ENCODE assay signal across 14 mouse cellular contexts in the genomic region with DNA sequence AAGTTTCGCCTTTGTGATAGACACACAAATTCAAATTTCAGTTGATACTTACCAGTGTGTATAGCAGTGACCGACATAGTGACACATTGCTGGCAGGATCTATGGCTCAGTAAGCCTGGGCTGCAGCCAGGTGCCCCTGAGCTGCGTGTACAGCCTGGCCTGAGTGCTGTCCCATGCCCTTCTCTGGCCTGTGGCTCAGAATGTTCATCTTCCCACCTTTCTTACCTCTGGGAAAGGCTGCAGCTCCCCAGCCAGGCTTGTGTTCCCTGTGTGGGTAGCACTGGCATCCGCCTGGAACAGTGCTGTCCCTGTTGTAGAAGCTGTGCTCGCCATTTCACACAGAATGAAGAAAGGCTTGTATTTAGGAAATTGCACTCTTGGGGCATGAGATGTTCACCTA.
DNase-seq lines count a peak whose midpoint lies in the region; ATAC-seq and TF ChIP-seq lines count a peak whose summit lies in the region.
"Had no signal": no experiment of that assay in that cellular context is flagged by ENCODE, and none has a peak within 500 bp of the region (broad histone marks: within the 10 kb centered on the region; RNA-seq: fewer than 3 reads in every experiment).

No protein-coding gene starts in this region.

- H3K4me3 ChIP-seq in embryonic facial prominence, embryonic 13.5 days = no peak overlapping the region
- no peak overlapping the region for H3K4me3 ChIP-seq in embryonic facial prominence, embryonic 10.5 days
- no peak overlapping the region for H3K4me3 ChIP-seq in layer of hippocampus, adult 2 months
- no peak overlapping the region for H3K4me3 ChIP-seq in olfactory bulb, adult 2 months (ENCODE audit: insufficient read depth, low read depth, low read length)

- no peak for DNase-seq in embryonic facial prominence, embryonic 10.5 days (ENCODE audit: low spot score)
- no peak for DNase-seq in layer of hippocampus, adult 2 months (ENCODE audit: low spot score in 2 of 2)
- DNase-seq in layer of hippocampus, adult 9-10 months (ENCODE audit: low spot score) = no peak
- peak; percentile 68 for DNase-seq in cerebellum, adult 11-12 months
- no peak for DNase-seq in embryo, embryonic 9.5 days (ENCODE audit: extremely low spot score)
- no peak for DNase-seq in spleen, postnatal 4 days (ENCODE audit: low spot score in 2 of 2)
- DNase-seq: adrenal gland, postnatal 36 days; gastrocnemius, postnatal 36 days; right cerebral cortex, postnatal 4 days had no signal

- TF ChIP-seq CTCF in layer of hippocampus, adult 2 months (conservative IDR thresholded peaks at IDR 0.05) = no peak
- TF ChIP-seq CTCF in olfactory bulb, adult 2 months (IDR thresholded peaks at IDR 0.05; ENCODE audit: insufficient read depth, low read depth, low read length) = no peak

- H3K27ac ChIP-seq in embryonic facial prominence, embryonic 13.5 days = peak overlapping the region; percentile 40; the same call in 1 of the 2 replicates
- no peak overlapping the region for H3K27ac ChIP-seq in embryonic facial prominence, embryonic 10.5 days (replicated peaks)
- peak overlapping the region; percentile 79 for H3K27ac ChIP-seq in layer of hippocampus, adult 2 months
- peak overlapping the region; percentile 7; the same call in 1 of the 2 replicates for H3K27ac ChIP-seq in olfactory bulb, adult 2 months (ENCODE audit: insufficient read depth, low read depth, low read length)
- H3K27ac ChIP-seq: macrophage had no signal

- 81% methylated on average over 5 of the region's 5 CpGs for WGBS in embryonic facial prominence, embryonic 13.5 days
- 89% methylated on average over 5 of the region's 5 CpGs for WGBS in embryonic facial prominence, embryonic 10.5 days
- WGBS in olfactory bulb, adult 2 months = 65% methylated on average over 5 of the region's 5 CpGs

- no peak overlapping the region for H3K4me2 ChIP-seq in embryonic facial prominence, embryonic 13.5 days
- H3K4me2 ChIP-seq: liver, embryonic 11.5 days had no signal

- H3K27me3 ChIP-seq in embryonic facial prominence, embryonic 13.5 days = no peaks in the 10 kb centered on the region
- H3K27me3 ChIP-seq in embryonic facial prominence, embryonic 10.5 days (replicated peaks; ENCODE audit: low read depth, poor library complexity, severe bottlenecking) = no peaks in the 10 kb centered on the region

- H3K9ac ChIP-seq in embryonic facial prominence, embryonic 13.5 days = 0 out of 2 replicates have a peak overlapping the region, but pooled peaks have one; percentile 6

- no peaks in the 10 kb centered on the region for H3K9me3 ChIP-seq in embryonic facial prominence, embryonic 13.5 days
- no peaks in the 10 kb centered on the region for H3K9me3 ChIP-seq in embryonic facial prominence, embryonic 10.5 days

- peaks cover 14% of the 10 kb centered on the region for H3K4me1 ChIP-seq in embryonic facial prominence, embryonic 13.5 days
- no peaks in the 10 kb centered on the region; the same call in 1 of the 2 replicates for H3K4me1 ChIP-seq in embryonic facial prominence, embryonic 10.5 days
- peaks cover 11% of the 10 kb centered on the region for H3K4me1 ChIP-seq in olfactory bulb, adult 2 months (ENCODE audit: control insufficient read depth, insufficient read depth, low read length)

- TF ChIP-seq POLR2A in olfactory bulb, adult 2 months (IDR thresholded peaks at IDR 0.05; ENCODE audit: insufficient read depth, low read depth, low read length) = no peak

- 0 out of 2 replicates have a peak, but pooled peaks cover 8% of the 10 kb centered on the region for H3K36me3 ChIP-seq in embryonic facial prominence, embryonic 13.5 days
- H3K36me3 ChIP-seq in embryonic facial prominence, embryonic 10.5 days (replicated peaks) = peaks cover 14% of the 10 kb centered on the region; the same call in 1 of the 2 replicates

- no peak for ATAC-seq in embryonic facial prominence, embryonic 13.5 days (ENCODE audit: insufficient number of reproducible peaks, insufficient read depth, low FRiP score, low TSS enrichment, low read depth)
- ATAC-seq: inflammation-experienced regulatory T-cells, adult 6 months had no signal
